Mouse (Mus musculus) adrenal gland, postnatal 14 days (tissue): ENCODE measurements around the gene Scaf8. TPM values are rescaled to one million over a fixed set of nuclear protein-coding genes. Genes with fewer than 3 reads are reported as not detected.

Experiments
- total RNA-seq: library from RNA; stranded (reverse); gene quantifications from 2 replicates; pipeline ENCODE4 v1.2.3, GENCODE M21; 2021

Gene Scaf8
- total RNA-seq, 1 experiment from 2014 or later = 40.4 TPM

Other genes starting within 250 kb of the Scaf8 start
- gene Tiam2, start 211.6 kb downstream of the Scaf8 start, total RNA-seq = 14.6 and 18.6 TPM in 2 replicates